Mouse (Mus musculus): ENCODE measurements around the gene Dnajb13. TPM values are rescaled to one million over a fixed set of nuclear protein-coding genes. Genes with fewer than 3 reads are reported as not detected.
A peak's percentile ranks its signal among the peaks of the same experiment; 100 is the strongest.

Dnajb13 gene
- total RNA-seq (2021) = under 1 TPM in 1 of 2 experiments, not detected in 1; 0.18 TPM
- long read RNA-seq, experiment 1 = 0 reads
- long read RNA-seq, experiment 2 = 0 reads

GRCm38 (mm10) chr7:100514573-100514972 lies at the start of gene Dnajb13:
TSS of gene Dnajb13 (minus strand) at chr7:100514960.
- DNase-seq = no peak

GRCm38 (mm10) chr7:100561861-100562587 lies 47.3 kb upstream of the Dnajb13 start:
- DNase-seq = no peak

GRCm38 (mm10) chr7:100559331-100559730 lies 44.6 kb upstream of the Dnajb13 start:
- no peak for DNase-seq

DNA sequence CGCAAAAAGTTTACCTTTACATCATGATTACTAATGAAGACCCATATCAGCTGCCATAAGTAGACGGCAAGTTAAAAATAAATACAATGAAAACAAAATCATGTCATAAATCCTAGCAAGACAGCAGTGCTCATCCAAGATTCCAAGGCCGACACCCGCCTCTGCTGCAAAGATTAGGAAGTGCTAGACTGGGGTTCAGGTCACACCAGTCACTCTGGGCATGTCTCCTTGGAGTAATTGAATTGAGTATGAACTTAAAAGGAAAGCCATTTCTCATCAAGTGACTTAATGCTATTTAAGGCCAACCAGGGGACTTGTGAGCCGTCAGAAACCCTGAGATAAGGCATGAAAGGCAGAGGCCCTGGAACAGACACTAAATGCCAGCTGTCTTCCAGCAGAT lies 42.5 kb upstream of the Dnajb13 start:
- no peak for DNase-seq

DNA sequence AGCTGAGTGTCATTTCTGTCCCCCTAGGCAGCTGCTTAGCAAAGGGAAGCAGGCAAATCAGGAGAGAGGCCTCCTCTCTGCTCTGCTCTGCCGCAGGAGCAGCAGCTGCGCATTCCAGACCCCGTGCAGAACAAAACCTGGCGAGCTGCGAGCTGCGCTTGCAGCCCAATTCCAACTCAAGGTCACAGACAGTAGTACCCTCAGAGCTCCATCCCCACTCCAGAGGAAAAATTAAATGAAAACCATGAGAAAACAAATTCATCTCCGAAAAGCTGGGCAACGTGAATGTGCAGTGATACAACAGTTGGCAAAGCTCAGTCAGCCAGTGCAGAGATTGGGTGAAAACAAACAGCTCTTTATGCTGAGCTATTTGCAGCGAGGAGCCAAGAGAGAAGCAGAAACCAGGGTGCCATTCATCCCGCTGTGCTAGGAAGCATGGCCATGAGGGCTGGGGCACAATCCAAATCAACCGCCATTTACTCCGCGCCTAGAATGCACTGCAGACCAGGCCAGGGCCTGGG lies 40.7 kb upstream of the Dnajb13 start:
- DNase-seq = peak; percentile 22 to 25

- no peak for DNase-seq
Observed at GRCm38 (mm10) chr7:100554939-100555338, 40.2 kb upstream of the Dnajb13 start.

DNA sequence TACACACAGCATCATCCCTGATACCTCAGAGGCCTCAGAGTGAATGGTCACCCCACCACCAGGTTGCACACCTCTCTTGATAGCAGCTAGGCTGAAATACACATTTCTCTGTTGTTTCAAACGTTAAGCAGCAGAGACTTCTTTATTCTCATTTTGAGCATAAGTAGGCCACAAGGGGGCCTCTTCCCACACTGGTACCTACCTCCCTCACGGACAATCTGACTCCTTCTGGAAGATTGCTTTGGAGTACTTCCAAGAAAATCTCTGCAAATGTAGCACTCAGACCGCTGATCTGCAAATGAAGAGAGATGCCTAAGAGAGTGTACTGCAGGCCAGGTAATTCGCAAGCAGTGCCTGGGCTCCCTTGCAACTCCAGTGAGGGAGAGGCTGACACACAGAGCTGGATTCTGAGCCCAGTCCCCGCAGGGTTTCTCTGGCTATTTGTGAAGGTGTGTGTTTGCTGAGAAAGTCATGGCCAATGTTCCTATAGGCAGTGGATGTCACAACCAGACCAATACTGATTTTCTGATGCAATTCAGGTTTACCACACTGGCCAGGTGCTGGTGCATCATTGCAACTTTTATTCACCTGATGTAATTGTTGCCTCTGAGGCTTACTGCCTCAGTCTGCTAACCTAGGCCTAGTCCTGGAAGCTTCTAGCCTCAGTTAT lies 35.7 kb upstream of the Dnajb13 start:
- DNase-seq = peak in 1 of 2 experiments; percentile 8

DNA sequence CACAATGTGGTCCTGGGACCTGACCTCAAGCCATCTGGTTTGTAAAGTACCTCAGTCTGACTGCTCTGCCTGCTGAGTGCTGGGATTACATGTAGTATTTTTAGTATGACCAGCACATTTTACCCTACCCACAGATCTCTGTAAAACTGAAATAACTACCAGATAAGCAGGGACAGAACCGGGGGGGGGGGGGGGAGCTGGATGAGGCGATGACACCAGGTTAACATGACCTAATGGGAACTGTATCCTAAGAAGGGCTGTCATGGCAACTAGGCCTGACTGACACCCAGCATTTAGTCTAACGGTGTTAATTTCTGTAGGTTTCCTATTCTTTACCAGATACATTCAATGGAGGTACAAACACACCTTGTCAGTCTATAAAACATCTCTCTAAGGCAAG lies 35.0 kb upstream of the Dnajb13 start:
- DNase-seq = no peak

GRCm38 (mm10) chr7:100547631-100548030 lies 32.9 kb upstream of the Dnajb13 start:
- peak in 1 of 2 experiments; percentile 24 for DNase-seq

- DNase-seq = no peak
Observed at GRCm38 (mm10) chr7:100544437-100544836, 29.7 kb upstream of the Dnajb13 start.

GRCm38 (mm10) chr7:100539516-100539915 lies 24.8 kb upstream of the Dnajb13 start:
- no peak for DNase-seq

DNA sequence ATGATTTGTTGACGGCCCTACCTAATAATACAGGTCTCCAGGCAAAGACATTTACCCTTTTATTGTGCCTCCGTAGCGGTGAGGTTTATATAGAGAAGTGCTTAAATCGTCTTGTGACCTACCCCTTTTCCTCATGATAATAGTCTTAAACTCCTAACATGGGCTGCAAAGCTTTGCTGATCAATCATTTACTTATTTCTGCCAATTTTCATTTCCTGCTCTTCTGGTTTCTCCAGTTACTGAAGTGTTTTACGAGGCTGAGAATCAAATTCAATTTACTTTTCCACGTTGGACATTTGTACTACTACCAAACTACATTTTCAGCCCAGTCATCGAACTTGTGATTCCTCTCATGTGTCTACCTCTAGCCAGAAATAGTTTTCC lies 22.8 kb upstream of the Dnajb13 start:
- no peak for DNase-seq

- DNase-seq = peak; percentile 90 to 92
Observed at GRCm38 (mm10) chr7:100536804-100537518, 22.2 kb upstream of the Dnajb13 start, which contains the start of gene Coa4. TSS of gene Coa4 (plus strand) at chr7:100537071.

GRCm38 (mm10) chr7:100535831-100536230 lies 21.1 kb upstream of the Dnajb13 start:
- DNase-seq = no peak

DNA sequence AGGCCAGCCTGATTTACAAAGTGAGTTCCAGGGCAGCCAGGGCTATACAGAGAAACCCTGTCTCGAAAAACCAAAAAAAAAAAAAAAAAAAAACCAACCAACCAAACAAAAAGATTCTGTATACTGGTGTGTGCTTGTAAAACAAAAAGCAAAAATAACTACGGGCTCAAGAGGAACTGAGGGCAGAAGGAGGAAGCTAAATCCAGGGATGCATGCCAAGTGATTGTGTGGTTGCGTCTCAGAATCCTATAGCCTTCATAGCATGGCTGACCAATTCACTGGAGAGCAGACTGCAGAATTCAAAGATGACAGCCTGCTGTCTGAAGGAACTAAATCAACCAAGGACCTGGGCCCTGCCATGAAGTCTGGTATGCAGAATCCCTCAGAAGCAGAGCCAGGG lies 19.5 kb upstream of the Dnajb13 start:
- DNase-seq = no peak

DNA sequence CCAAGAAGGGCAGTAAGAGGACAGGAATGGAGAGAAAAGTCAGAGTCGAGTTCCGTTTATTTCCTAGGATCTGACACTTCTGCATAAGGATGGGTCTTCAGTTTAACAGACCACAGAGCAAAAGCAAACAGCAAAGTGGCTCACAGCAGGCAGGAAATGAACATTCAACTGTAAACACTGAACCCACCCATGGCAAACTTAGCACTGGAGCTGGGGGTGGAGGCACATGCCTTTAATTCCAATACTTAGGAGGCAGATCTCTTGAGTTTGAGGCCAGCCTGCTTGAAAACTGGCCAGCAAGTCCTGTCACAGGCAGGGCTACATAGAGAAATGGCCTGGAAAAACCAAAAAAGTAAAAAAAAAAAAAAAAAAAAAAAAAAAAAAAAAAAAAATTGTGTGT lies 18.7 kb upstream of the Dnajb13 start:
- no peak for DNase-seq

- DNase-seq = no peak
Observed at GRCm38 (mm10) chr7:100530766-100531165, 16.0 kb upstream of the Dnajb13 start.

GRCm38 (mm10) chr7:100524669-100525068 lies 9.9 kb upstream of the Dnajb13 start:
- no peak for DNase-seq

DNA sequence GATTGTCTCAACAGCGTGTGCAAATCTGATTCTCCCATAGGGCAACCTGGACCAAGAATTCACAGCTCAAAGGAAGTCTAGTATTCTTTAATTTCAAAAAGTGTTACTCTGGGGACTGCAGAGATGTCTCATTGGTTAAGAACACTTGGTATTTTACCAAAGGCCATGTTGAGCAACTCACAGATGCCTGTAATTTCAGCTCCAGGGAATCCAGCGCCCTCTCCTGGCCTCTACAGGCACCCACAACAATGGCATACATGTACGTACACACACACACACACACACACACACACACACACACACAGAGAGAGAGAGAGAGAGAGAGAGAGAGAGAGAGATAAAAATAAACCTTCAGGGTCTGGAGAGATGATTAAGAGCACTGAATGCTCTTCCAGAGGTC lies 7.5 kb upstream of the Dnajb13 start:
- DNase-seq = no peak

GRCm38 (mm10) chr7:100520663-100521285 lies 6.0 kb upstream of the Dnajb13 start:
- DNase-seq = peak; percentile 74 to 91

GRCm38 (mm10) chr7:100520204-100520603 lies 5.4 kb upstream of the Dnajb13 start:
- no peak for DNase-seq

DNA sequence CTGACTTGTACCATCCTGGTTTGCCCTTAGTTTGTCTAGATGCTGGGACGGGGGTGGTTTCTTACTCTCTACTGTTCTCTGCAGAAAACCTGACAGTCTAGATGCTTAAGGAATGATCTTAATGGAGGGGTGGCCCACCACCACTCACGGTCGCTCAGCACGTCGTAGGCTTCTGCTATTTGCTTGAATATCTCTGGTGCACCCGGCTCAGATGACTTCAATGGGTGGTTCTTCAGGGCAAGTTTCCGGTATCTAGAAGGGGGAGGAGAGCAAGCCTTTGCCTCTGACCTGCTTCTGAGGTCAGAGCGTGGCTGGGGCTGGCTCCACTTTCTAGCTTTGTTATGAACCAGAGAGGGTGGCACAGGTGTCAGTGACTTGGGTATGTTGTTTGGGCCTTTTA lies 3.2 kb downstream of the Dnajb13 start:
- no peak for DNase-seq
